Mouse (Mus musculus) MEL (cell line): ENCODE data around the gene Sptbn1. TPM values are rescaled to one million over a fixed set of nuclear protein-coding genes. Genes with fewer than 3 reads are reported as not detected.

Experiments
- DNase-seq: peaks from one replicate; pipeline ENCODE4 v3.0.0; 2011; ENCODE audit warnings: low read depth, low spot score
- H3K27ac ChIP-seq: 2 replicates; pipeline ENCODE4 v1.5.1; 2012; ENCODE audit warnings: low read depth, mild to moderate bottlenecking, control low read depth, low read length, moderate library complexity; ENCODE audit not compliant: control insufficient read depth
- H3K27me3 ChIP-seq, 2 experiments: fragments of 150-350 bp in 1 of 2; sonication (generic) in 1 of 2; 2 replicates each; pipeline ENCODE4 v1.6.1; 2012; ENCODE audit warnings: low read length in 2 of 2, mild to moderate bottlenecking in 2 of 2, improper control_type of control experiment in 1 of 2, moderate library complexity in 1 of 2; ENCODE audit not compliant: insufficient read depth in 2 of 2, control insufficient read depth in 1 of 2
- H3K36me3 ChIP-seq, 2 experiments: 2 replicates each; pipeline ENCODE4 v1.6.1; 2012 to 2014; ENCODE audit warnings: low read length in 2 of 2, improper control_type of control experiment in 1 of 2, inconsistent platforms in 1 of 2, mild to moderate bottlenecking in 1 of 2; ENCODE audit not compliant: insufficient read depth in 2 of 2, control insufficient read depth in 1 of 2
- H3K4me1 ChIP-seq, 2 experiments: fragments of 150-350 bp in 1 of 2; sonication (generic) in 1 of 2; 2 replicates each; pipeline ENCODE4 v1.6.1; 2012; ENCODE audit warnings: low read length in 2 of 2, improper control_type of control experiment in 1 of 2, mild to moderate bottlenecking in 1 of 2; ENCODE audit not compliant: insufficient read depth in 2 of 2, control insufficient read depth in 1 of 2
- H3K4me3 ChIP-seq, 2 experiments: fragments of 150-350 bp in 1 of 2; sonication (generic) in 1 of 2; 2 replicates each; pipeline ENCODE4 v1.5.1; 2012; ENCODE audit warnings: low read depth in 2 of 2, low read length in 2 of 2, mild to moderate bottlenecking in 2 of 2, moderate library complexity in 2 of 2, control low read depth in 1 of 2, improper control_type of control experiment in 1 of 2; ENCODE audit not compliant: control insufficient read depth in 1 of 2, insufficient read depth in 1 of 2
- H3K79me2 ChIP-seq: 2 replicates; pipeline ENCODE4 v1.6.1; 2012; ENCODE audit warnings: mild to moderate bottlenecking, low read length, moderate library complexity; ENCODE audit not compliant: control insufficient read depth, poor library complexity, insufficient read depth
- H3K9ac ChIP-seq: 2 replicates; pipeline ENCODE4 v1.6.1; 2012; ENCODE audit warnings: low read depth, mild to moderate bottlenecking, control low read depth, low read length, moderate library complexity; ENCODE audit not compliant: control insufficient read depth, poor library complexity, severe bottlenecking
- H3K9me3 ChIP-seq: fragments of 150-350 bp; sonication (generic); replicated peaks from 2 replicates; pipeline ENCODE4 v1.6.1; 2012; ENCODE audit warnings: mild to moderate bottlenecking, low read length, improper control_type of control experiment, moderate library complexity; ENCODE audit not compliant: insufficient read depth
- BHLHE40 ChIP-seq: IDR thresholded peaks from 2 replicates; pipeline ENCODE4 v1.6.1; 2012; ENCODE audit warnings: low read depth, mild to moderate bottlenecking, inconsistent platforms, low read length, improper control_type of control experiment, borderline replicate concordance
- CTCF ChIP-seq, 3 experiments: IDR thresholded peaks in 2 of 3; conservative IDR thresholded peaks in 1 of 3; 2 replicates each; pipeline ENCODE4 v1.5.1; 2011 to 2012; ENCODE audit warnings: low read length in 3 of 3, low read depth in 2 of 3, mild to moderate bottlenecking in 2 of 3, improper control_type of control experiment in 1 of 3, inconsistent platforms in 1 of 3, mixed read lengths in 1 of 3, moderate library complexity in 1 of 3; ENCODE audit not compliant: control insufficient read depth in 1 of 3, insufficient read depth in 1 of 3, poor library complexity in 1 of 3, severe bottlenecking in 1 of 3
- EP300 ChIP-seq, 2 experiments: IDR thresholded peaks; 2 replicates each; pipeline ENCODE4 v1.6.1; 2011; ENCODE audit warnings: improper control_type of control experiment in 2 of 2, low read length in 2 of 2, low read depth in 1 of 2, mild to moderate bottlenecking in 1 of 2
- ETS1 ChIP-seq: IDR thresholded peaks from 2 replicates; pipeline ENCODE4 v1.6.1; 2012; ENCODE audit warnings: low read depth, mild to moderate bottlenecking, inconsistent platforms, low read length, improper control_type of control experiment, moderate library complexity
- GABPA ChIP-seq: IDR thresholded peaks from 2 replicates; pipeline ENCODE4 v1.6.1; 2012; ENCODE audit warnings: low read depth, mild to moderate bottlenecking, inconsistent platforms, low read length, improper control_type of control experiment, moderate library complexity
- GATA1 ChIP-seq: IDR thresholded peaks from 2 replicates; pipeline ENCODE4 v1.6.1; 2011; ENCODE audit warnings: low read depth, low read length, improper control_type of control experiment
- JUND ChIP-seq: IDR thresholded peaks from 2 replicates; pipeline ENCODE4 v1.6.1; 2011; ENCODE audit warnings: low read depth, mild to moderate bottlenecking, improper control_type of control experiment, low read length
- KAT2A ChIP-seq: conservative IDR thresholded peaks from 2 replicates; pipeline ENCODE4 v1.6.1; 2012; ENCODE audit warnings: low read depth, low read length, improper control_type of control experiment, inconsistent platforms
- MAFK ChIP-seq: IDR thresholded peaks from 2 replicates; pipeline ENCODE4 v1.6.1; 2011; ENCODE audit warnings: low read depth, mild to moderate bottlenecking, low read length, improper control_type of control experiment, borderline replicate concordance
- MXI1 ChIP-seq: IDR thresholded peaks from 2 replicates; pipeline ENCODE4 v1.6.1; 2011; ENCODE audit warnings: mild to moderate bottlenecking, low read depth, low read length, improper control_type of control experiment
- NELFE ChIP-seq: IDR thresholded peaks from 2 replicates; pipeline ENCODE4 v1.6.1; 2011; ENCODE audit warnings: low read depth, low read length, improper control_type of control experiment
- POLR2A ChIP-seq, 2 experiments: IDR thresholded peaks; 2 replicates each; pipeline ENCODE4 v1.6.1; 2011 to 2012; ENCODE audit warnings: low read length in 2 of 2, mild to moderate bottlenecking in 2 of 2, control low read depth in 1 of 2, improper control_type of control experiment in 1 of 2, low read depth in 1 of 2, moderate library complexity in 1 of 2; ENCODE audit not compliant: control insufficient read depth in 1 of 2, insufficient read depth in 1 of 2, poor library complexity in 1 of 2
- POLR2AphosphoS5 ChIP-seq: IDR thresholded peaks from 2 replicates; pipeline ENCODE4 v1.6.1; 2012; ENCODE audit warnings: low read depth, borderline replicate concordance, mild to moderate bottlenecking, inconsistent platforms, low read length, moderate library complexity, mixed read lengths
- RAD21 ChIP-seq: IDR thresholded peaks from 2 replicates; pipeline ENCODE4 v1.6.1; 2011; ENCODE audit warnings: mild to moderate bottlenecking, low read depth, low read length, improper control_type of control experiment
- RCOR1 ChIP-seq: IDR thresholded peaks from 2 replicates; pipeline ENCODE4 v1.6.1; 2012; ENCODE audit warnings: low read depth, mild to moderate bottlenecking, inconsistent platforms, low read length, improper control_type of control experiment
- SIN3A ChIP-seq: IDR thresholded peaks from 2 replicates; pipeline ENCODE4 v1.6.1; 2012; ENCODE audit warnings: low read length, improper control_type of control experiment, inconsistent platforms
- SMC3 ChIP-seq: IDR thresholded peaks from 2 replicates; pipeline ENCODE4 v1.6.1; 2011; ENCODE audit warnings: low read depth, low read length, improper control_type of control experiment
- TAL1 ChIP-seq: IDR thresholded peaks from 2 replicates; pipeline ENCODE4 v1.6.1; 2012; ENCODE audit warnings: mild to moderate bottlenecking, inconsistent platforms, low read length, moderate library complexity, mixed read lengths
- TBP ChIP-seq: IDR thresholded peaks from 2 replicates; pipeline ENCODE4 v1.8.0; 2011; ENCODE audit warnings: low read depth, low read length, improper control_type of control experiment
- TCF12 ChIP-seq: IDR thresholded peaks from 2 replicates; pipeline ENCODE4 v1.6.1; 2014; ENCODE audit warnings: low read depth, mild to moderate bottlenecking, inconsistent platforms, low read length, improper control_type of control experiment, moderate library complexity
- USF2 ChIP-seq, 2 experiments: IDR thresholded peaks; 2 replicates each; pipeline ENCODE4 v1.6.1; 2011 to 2012; ENCODE audit warnings: improper control_type of control experiment in 2 of 2, low read length in 2 of 2, borderline replicate concordance in 1 of 2, inconsistent platforms in 1 of 2, low read depth in 1 of 2, mild to moderate bottlenecking in 1 of 2; ENCODE audit not compliant: insufficient read depth in 1 of 2
- ZNF384 ChIP-seq: IDR thresholded peaks from 2 replicates; pipeline ENCODE4 v1.6.1; 2012; ENCODE audit warnings: low read depth, mild to moderate bottlenecking, inconsistent platforms, low read length, improper control_type of control experiment
- polyA plus RNA-seq, 2 experiments: library from polyadenylated mRNA; stranded (reverse) in 1 of 2; unstranded in 1 of 2; fragments of >175 nt in 1 of 2; fragments of >200 nt in 1 of 2; gene quantifications; 2 replicates each; pipeline versions ENCODE4 v1.2.1 to v1.2.4; 2012; ENCODE audit warnings: low replicate concordance in 2 of 2, low read depth in 1 of 2; ENCODE audit not compliant: insufficient read length in 2 of 2, insufficient read depth in 1 of 2, missing spikeins in 1 of 2
- total RNA-seq: library from RNA; depleted of rRNA; stranded (reverse); fragments of 300-350 nt; gene quantifications from 2 replicates; pipeline ENCODE4 v1.2.3, GENCODE M21; 2012

Gene Sptbn1
- total and polyA plus RNA-seq, 3 experiments: 14.6 to 20.2 TPM; not detected in 1

DNA sequence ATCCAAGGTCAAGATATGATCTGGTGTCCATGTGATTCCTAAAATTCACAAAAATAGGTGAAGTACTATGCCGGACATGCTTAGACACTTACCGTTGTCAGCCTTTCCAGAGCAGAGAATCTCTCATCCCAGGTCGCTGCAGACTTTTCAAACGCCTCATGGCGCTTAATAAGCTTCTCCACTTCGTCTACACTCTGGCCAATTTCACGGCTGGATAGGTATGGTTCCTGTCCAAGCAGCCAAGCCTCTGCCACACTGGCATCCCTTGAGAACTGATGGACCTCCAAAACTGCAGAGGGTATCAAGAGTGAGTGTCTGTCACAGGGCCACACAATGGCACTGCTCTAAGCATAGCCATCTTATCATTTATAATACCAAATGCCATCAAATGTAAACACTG, 157.3 kb downstream of the Sptbn1 start:
- Histone ChIP-seq H3K4me3 (no peak overlapping the region), H3K4me1 (no peaks in the 10 kb centered on the region), H3K36me3 (no peaks in the 10 kb centered on the region), H3K9ac (no peak overlapping the region), H3K79me2 (no peaks in the 10 kb centered on the region), H3K27me3 (no peaks in the 10 kb centered on the region), H3K27ac (no peak overlapping the region), H3K9me3 (no peaks in the 10 kb centered on the region)
- no peak for DNase-seq
- TF ChIP-seq SIN3A: no peak
- TF ChIP-seq ETS1: no peak
- TF ChIP-seq BHLHE40: no peak
- no peak for TF ChIP-seq POLR2A (IDR thresholded peaks at IDR 0.05; ENCODE audit: control insufficient read depth in 1 of 2, insufficient read depth in 1 of 2, low read depth in 1 of 2, low read length in 2 of 2, poor library complexity in 1 of 2)
- TF ChIP-seq TAL1: no peak
- no peak for TF ChIP-seq RAD21
- TF ChIP-seq TCF12: no peak
- no peak for TF ChIP-seq JUND
- TF ChIP-seq GABPA: no peak
- TF ChIP-seq MXI1: no peak
- no peak for TF ChIP-seq EP300 (IDR thresholded peaks at IDR 0.05; ENCODE audit: low read depth in 1 of 2, low read length in 2 of 2)
- no peak for TF ChIP-seq ZNF384
- no peak for TF ChIP-seq USF2 (IDR thresholded peaks at IDR 0.05; ENCODE audit: borderline replicate concordance in 1 of 2, insufficient read depth in 1 of 2, low read depth in 1 of 2, low read length in 2 of 2)
- no peak for TF ChIP-seq CTCF (IDR thresholded peaks at IDR 0.05 in 2 of 3, conservative IDR thresholded peaks at IDR 0.05 in 1 of 3; ENCODE audit: control insufficient read depth in 1 of 3, insufficient read depth in 1 of 3, low read depth in 2 of 3, low read length in 3 of 3, poor library complexity in 1 of 3, severe bottlenecking in 1 of 3)
- no peak for TF ChIP-seq TBP
- TF ChIP-seq NELFE: no peak

DNA sequence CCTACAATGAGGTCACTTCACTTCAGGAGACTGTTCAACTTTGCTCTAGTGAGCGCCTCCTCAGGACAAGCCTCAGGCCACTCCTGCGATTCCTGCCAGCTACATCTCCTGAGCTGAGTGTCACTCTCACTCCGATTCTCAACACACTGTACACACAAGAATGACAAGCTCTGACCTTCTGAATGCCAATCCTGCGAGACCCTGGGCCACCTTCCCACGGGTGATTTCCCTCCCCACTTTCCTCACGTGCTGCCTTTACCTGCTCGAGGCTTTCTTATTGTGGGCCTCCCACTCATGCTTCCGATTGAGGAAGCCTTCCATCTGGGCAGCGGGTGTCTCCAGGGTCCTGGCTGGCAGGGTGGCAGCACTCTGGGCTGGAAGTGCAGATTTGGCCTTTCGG, 163.8 kb downstream of the Sptbn1 start:
- no peak overlapping the region for H3K27ac ChIP-seq
- peaks cover 0 to 11% of the 10 kb centered on the region in 2 experiments; a peak in 2 of 4 replicates for H3K4me1 ChIP-seq
- TF ChIP-seq TBP (no peak), CTCF (IDR thresholded peaks at IDR 0.05 in 2 of 3, conservative IDR thresholded peaks at IDR 0.05 in 1 of 3; ENCODE audit: control insufficient read depth in 1 of 3, insufficient read depth in 1 of 3, low read depth in 2 of 3, low read length in 3 of 3, poor library complexity in 1 of 3, severe bottlenecking in 1 of 3) (no peak), MXI1 (no peak), KAT2A (no peak), MAFK (no peak), SMC3 (no peak), RCOR1 (no peak), GABPA (no peak), POLR2AphosphoS5 (no peak), GATA1 (no peak), EP300 (IDR thresholded peaks at IDR 0.05; ENCODE audit: low read depth in 1 of 2, low read length in 2 of 2) (no peak), BHLHE40 (no peak), TAL1 (no peak), ETS1 (no peak), RAD21 (no peak), JUND (no peak)
- H3K9ac ChIP-seq: no peak overlapping the region
- H3K36me3 ChIP-seq: peaks cover 0 to 3% of the 10 kb centered on the region in 2 experiments; a peak in 2 of 4 replicates
- H3K9me3 ChIP-seq: no peaks in the 10 kb centered on the region
- H3K27me3 ChIP-seq: no peaks in the 10 kb centered on the region
- H3K4me3 ChIP-seq: no peak overlapping the region
- no peaks in the 10 kb centered on the region for H3K79me2 ChIP-seq
- DNase-seq: no peak
